Mouse (Mus musculus) layer of hippocampus, adult 2 months (tissue): ENCODE results near the gene Gm11172. TPM values are rescaled to one million over a fixed set of nuclear protein-coding genes. Genes with fewer than 3 reads are reported as not detected.
A peak's percentile ranks its signal among the peaks of the same experiment; 100 is the strongest.
"Not testable (repeated sequence)": the region's sequence is repeated elsewhere in the genome, so short reads cannot be mapped to it uniquely, and the experiment has no call there.

Experiments
- DNase-seq, 2 experiments: peaks; one replicate each; pipeline ENCODE4 v3.0.0; 2022; ENCODE audit warnings: low spot score in 2 of 2
- H3K27ac ChIP-seq: fragments of 200-600 bp; 2 replicates; pipeline ENCODE4 v1.8.1; 2022
- H3K4me3 ChIP-seq: fragments of 200-600 bp; 2 replicates; pipeline ENCODE4 v1.8.1; 2022; ENCODE audit warnings: mild to moderate bottlenecking
- CTCF ChIP-seq: fragments of 200-600 bp; conservative IDR thresholded peaks from 2 replicates; pipeline ENCODE4 v1.8.1; 2022; ENCODE audit warnings: antibody characterized with exemption, mild to moderate bottlenecking, moderate library complexity
- total RNA-seq, 2 experiments: library from RNA; stranded (reverse); gene quantifications; 2 replicates each; pipeline ENCODE4 v1.2.3; 2021

Gm11172 gene
- total RNA-seq, 2 experiments from 2014 or later, result not detected

DNA sequence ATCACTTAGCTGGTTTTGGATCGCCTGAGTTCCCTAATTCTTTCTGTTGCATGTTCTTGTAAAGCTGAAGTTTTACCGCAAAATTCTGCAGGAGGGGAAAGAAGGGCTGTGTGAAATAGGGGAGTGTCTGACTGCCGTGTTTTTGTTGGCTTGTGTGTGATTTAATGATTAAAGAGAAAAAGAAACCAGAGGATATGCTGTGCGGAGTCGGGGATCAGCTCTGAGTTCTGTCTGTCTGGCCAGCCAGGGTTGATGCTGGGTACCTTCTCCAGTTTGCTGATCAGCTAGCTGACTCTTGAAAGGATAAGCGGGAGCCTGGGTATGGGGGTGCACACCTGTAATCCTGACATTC lies 31.6 kb downstream of the Gm11172 start:
- no peak for DNase-seq
- TF ChIP-seq CTCF, result no peak
- H3K27ac ChIP-seq, result no peak overlapping the region
- peak overlapping the region; percentile 29; the same call in 1 of the 2 replicates for H3K4me3 ChIP-seq

DNA sequence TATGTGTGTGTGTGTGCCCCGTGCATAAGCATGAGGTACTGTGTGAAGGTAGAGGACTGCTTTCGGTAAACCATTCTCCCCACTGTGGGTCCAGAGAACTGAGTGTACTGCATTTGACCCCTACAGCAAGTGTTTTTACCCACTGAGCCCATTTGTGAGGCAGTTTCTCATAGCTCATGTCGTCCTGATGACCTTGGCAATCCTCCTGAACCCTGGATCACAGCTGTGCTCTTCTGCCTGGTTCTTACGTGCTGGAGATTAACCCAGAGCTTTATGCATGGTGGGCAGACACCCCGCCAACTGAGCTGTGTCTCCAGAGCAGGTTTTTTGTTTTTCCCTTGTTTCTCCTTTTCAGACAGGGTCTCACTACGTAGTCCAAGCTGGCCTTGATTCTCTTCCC lies 33.2 kb downstream of the Gm11172 start:
- H3K27ac ChIP-seq, result no peak overlapping the region

DNA sequence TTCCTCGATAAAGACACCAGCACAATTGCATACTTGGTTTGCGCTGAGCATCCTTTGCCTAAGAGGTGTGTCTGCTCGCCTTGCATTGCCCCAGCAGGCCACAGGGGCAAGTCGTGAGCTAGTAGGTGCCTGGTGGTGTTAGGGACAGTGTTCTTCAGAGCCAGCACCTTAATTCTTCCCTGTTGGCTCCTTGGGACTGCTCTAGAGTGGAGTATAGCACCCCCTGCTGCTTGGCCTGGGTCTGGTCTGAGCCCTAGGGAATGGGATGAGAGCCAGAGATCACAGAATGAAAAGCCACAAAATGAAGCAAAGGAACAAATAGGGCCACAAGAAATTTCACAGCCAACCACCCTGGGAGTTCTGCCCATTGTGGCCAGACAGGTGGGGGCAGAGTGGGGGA lies 33.8 kb downstream of the Gm11172 start:
- H3K4me3 ChIP-seq, result no peak overlapping the region
- no peak overlapping the region for H3K27ac ChIP-seq
- DNase-seq, result peak; percentile 37 to 66
- peak; percentile 86 for TF ChIP-seq CTCF

More for the DNA sequence above, 33.2 kb downstream of the Gm11172 start:
- no peak for TF ChIP-seq CTCF
- no peak for DNase-seq
- H3K4me3 ChIP-seq, result no peak overlapping the region

DNA sequence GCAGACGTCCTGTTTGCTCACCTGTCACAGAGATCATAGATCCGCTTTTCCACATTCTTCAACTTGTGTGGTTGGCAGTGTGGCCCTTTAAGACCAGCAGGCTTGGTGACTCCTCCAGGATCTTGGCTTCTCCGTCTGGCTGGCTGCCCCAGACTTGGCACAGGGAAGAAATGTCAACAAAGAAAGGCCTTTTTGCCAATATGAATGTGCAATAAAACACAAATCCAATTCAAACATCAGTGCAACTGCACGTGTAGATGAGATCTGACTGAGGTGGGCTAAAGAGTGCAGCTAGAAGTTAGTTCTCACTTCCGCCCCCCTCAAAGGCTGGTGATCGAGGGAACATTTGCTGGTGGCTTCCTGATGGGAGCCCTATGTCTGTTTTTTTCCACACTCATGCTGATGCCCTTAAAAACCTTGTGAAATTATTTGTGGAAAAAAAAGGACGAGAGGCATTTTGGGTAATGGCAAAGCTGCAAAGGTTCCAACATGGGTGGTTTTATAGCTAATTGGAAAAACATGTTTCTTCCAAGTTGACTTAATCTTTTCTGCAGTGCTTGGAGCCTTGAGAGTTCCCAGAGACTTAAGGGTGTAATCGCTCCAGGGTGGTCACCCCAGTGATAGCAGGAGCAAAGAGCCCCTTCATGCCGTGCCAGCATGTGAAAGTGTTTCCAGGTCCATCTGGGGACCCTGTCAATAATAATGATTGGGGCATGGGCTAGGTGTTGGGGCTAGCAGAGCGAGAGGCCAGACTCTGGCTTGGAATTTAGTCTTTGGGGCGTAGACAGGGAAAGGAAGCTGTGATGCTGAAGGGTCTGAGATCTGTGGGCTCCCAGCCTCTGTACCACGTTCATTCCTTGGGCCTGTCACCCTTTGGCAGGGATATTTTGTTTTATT lies 37.5 kb downstream of the Gm11172 start:
- H3K27ac ChIP-seq, result peak overlapping the region; percentile 5; the same call in 1 of the 2 replicates
- 0 out of 2 replicates have a peak, but pooled peaks have one; percentile 6 for TF ChIP-seq CTCF
- DNase-seq, result peak; percentile 42 to 52
- no peak overlapping the region for H3K4me3 ChIP-seq

DNA sequence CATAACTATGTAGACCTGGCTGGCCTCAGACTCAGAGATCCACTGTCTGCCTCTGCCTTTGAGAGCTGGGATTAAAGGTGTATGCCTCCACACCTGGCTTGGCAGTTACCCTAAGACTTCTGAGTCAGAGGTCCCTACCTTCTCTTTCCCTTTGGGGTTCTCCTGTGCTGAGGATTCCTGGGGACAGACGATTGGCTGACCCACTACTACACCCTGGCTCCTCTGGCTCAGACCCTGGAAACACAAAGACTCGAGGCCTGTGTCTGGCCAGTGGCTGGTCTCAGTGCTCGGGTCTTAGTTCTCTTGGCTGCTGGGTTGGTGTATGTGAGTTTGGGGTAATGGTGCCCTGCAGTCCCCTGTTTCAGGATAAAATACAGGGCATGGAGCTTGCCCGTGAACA lies 38.2 kb downstream of the Gm11172 start:
- DNase-seq, result no peak
- H3K4me3 ChIP-seq, result no peak overlapping the region
- H3K27ac ChIP-seq, result 0 out of 2 replicates have a peak overlapping the region, but pooled peaks have one; percentile 5
- TF ChIP-seq CTCF, result no peak

DNA sequence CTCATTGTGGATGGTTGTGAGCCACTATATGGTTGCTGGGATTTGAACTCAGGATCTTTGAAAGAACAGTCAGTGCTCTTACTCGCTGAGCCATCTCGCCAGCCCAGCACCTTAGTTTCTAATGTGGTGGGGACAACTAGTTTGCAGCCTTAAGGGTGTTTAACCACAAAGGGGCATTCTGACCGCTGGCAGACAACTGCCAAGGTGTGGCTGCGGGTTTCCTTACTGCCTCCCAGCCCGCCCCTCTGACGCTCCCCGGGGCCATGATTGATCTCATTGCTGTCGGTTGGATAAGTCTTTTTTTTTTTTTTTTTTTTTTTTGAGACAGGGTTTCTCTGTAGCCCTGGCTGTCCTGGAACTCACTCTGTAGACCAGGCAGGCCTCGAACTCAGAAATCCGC lies 39.5 kb downstream of the Gm11172 start:
- H3K27ac ChIP-seq, DNase-seq, H3K4me3 ChIP-seq: not testable (repeated sequence)

DNA sequence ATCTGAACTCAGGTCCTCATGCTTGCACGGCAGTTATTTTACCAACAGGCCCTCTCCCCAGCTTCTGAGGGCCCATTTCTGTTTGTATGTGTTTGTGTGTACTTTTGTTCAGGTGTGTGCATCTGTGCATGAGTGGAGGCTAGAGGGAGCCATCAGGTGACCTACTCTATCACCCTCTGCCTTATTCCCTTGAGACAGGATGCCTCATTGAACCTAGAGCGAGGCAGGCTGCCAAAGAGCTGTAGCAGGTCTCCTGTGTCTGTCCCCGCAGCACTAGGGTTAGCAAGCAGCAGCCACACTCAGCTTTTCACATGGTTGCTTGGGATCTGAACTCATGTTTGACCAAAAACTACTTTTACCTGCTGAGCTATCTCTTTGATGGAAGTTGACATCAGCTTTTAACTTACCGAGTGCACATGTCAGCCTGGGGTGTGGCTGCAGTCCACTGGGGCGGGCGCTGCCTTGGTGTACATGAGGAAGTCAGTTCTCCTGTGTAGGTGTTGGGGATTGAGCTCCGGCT lies 47.1 kb downstream of the Gm11172 start:
- Histone ChIP-seq H3K27ac (no peak overlapping the region), H3K4me3 (no peak overlapping the region)
- TF ChIP-seq CTCF, result no peak
- DNase-seq, result no peak

DNA sequence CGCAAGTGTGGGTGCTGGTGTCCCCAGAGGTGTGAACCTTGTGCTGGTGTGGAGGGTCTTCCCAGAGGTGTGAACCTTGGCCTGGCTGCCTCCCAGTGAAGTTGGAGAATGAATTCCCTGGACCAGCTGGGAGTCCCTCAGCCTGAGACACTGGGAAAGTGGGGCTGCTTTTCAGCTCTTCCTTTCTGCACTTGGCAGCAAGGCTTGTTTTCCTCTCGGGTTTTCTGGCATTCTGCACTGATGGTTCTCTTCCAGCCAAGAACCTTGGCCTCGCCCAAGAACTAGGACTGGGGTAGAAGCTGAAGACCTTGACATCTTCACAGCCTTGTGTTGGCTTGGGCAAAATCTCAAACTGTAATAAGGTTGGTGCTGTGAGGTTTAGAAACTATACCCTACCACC lies 48.7 kb downstream of the Gm11172 start:
- TF ChIP-seq CTCF, result no peak
- Histone ChIP-seq H3K4me3 (no peak overlapping the region), H3K27ac (no peak overlapping the region)
- DNase-seq, result no peak

Other genes with a start within 250 kb of the Gm11172 start
- under 1 TPM; 0.59 to 0.97 TPM for gene Socs1, start 27.4 kb upstream of the Gm11172 start, total RNA-seq
- gene Tnp2, start 24.3 kb upstream of the Gm11172 start, total RNA-seq, result not detected
- not detected for gene Prm3, start 22.0 kb upstream of the Gm11172 start, total RNA-seq
- gene Prm2, start 16.8 kb upstream of the Gm11172 start, total RNA-seq, result not detected
- not detected for gene Prm1, start 7.1 kb upstream of the Gm11172 start, total RNA-seq
- under 1 TPM; 0.15 to 0.22 TPM for gene Rmi2, start 22.1 kb downstream of the Gm11172 start, total RNA-seq
- 100 to 1,000 TPM; 171 TPM for gene Snn, start 248.0 kb downstream of the Gm11172 start, total RNA-seq